Mouse (Mus musculus): ENCODE data around the gene Zbed3. TPM values are rescaled to one million over a fixed set of nuclear protein-coding genes. Genes with fewer than 3 reads are reported as not detected.

The Zbed3 gene
- 50.3 and 53.2 TPM in 2 replicates for polyA plus RNA-seq (2015; fragmentation: Nextera tagmentation; extraction: Ambion mirVana)

GRCm38 (mm10) chr13:95323400-95323799 is at the start of gene Zbed3:
Gene Zbed3, plus strand, starts transcription at chr13:95323612.
- no peaks in the 10 kb centered on the region for H3K36me3 ChIP-seq (ENCODE audit: control insufficient read depth, insufficient read depth)
- peak within 1 kb of the TSS; percentile 99 for H3K9ac ChIP-seq (ENCODE audit: low read length)
- peak within 1 kb of the TSS; percentile 93 for H3K4me3 ChIP-seq (ENCODE audit: low read length)
- peak within 1 kb of the TSS; percentile 85 for H3K4me2 ChIP-seq (ENCODE audit: low read depth, low read length)
- H3K9me3 ChIP-seq (replicated peaks; ENCODE audit: control insufficient read depth, low read length): no peaks in the 10 kb centered on the region
- peaks cover 16% of the 10 kb centered on the region for H3K4me1 ChIP-seq (ENCODE audit: control insufficient read depth, insufficient read depth, low read length)
- H3K27ac ChIP-seq (ENCODE audit: low read length): peak within 1 kb of the TSS; percentile 98
- 85% methylated on average over 6 of the region's 6 CpGs for WGBS
- no peaks in the 10 kb centered on the region for H3K27me3 ChIP-seq (ENCODE audit: control insufficient read depth, insufficient read depth, low read length)
- no peak for ATAC-seq (replicated peaks; ENCODE audit: extremely low read depth, insufficient read depth, low FRiP score)

- Histone ChIP-seq H3K4me3 (ENCODE audit: low read length) (no peak overlapping the region), H3K9me3 (replicated peaks; ENCODE audit: control insufficient read depth, low read length) (no peaks in the 10 kb centered on the region), H3K4me1 (ENCODE audit: control insufficient read depth, insufficient read depth, low read length) (no peaks in the 10 kb centered on the region), H3K27me3 (ENCODE audit: control insufficient read depth, insufficient read depth, low read length) (no peaks in the 10 kb centered on the region), H3K4me2 (ENCODE audit: low read depth, low read length) (no peak overlapping the region), H3K27ac (ENCODE audit: low read length) (no peak overlapping the region), H3K9ac (ENCODE audit: low read length) (no peak overlapping the region), H3K36me3 (ENCODE audit: control insufficient read depth, insufficient read depth) (no peaks in the 10 kb centered on the region)
- WGBS: 70% methylated on average over 4 of the region's 4 CpGs
- no peak for ATAC-seq (replicated peaks; ENCODE audit: extremely low read depth, insufficient read depth, low FRiP score)
Measured at GRCm38 (mm10) chr13:95278426-95279025, 44.9 kb upstream of the Zbed3 start.

- 49% methylated on average over 6 of the region's 7 CpGs for WGBS
- Histone ChIP-seq H3K27me3 (ENCODE audit: control insufficient read depth, insufficient read depth, low read length) (no peaks in the 10 kb centered on the region), H3K4me1 (ENCODE audit: control insufficient read depth, insufficient read depth, low read length) (no peaks in the 10 kb centered on the region), H3K4me2 (ENCODE audit: low read depth, low read length) (no peak overlapping the region), H3K9ac (ENCODE audit: low read length) (no peak overlapping the region), H3K27ac (ENCODE audit: low read length) (no peak overlapping the region), H3K9me3 (replicated peaks; ENCODE audit: control insufficient read depth, low read length) (no peaks in the 10 kb centered on the region), H3K4me3 (ENCODE audit: low read length) (no peak overlapping the region), H3K36me3 (ENCODE audit: control insufficient read depth, insufficient read depth) (no peaks in the 10 kb centered on the region)
- no peak for ATAC-seq (replicated peaks; ENCODE audit: extremely low read depth, insufficient read depth, low FRiP score)
Measured at GRCm38 (mm10) chr13:95281740-95282673, 41.4 kb upstream of the Zbed3 start.

GRCm38 (mm10) chr13:95286989-95287388 is 36.4 kb upstream of the Zbed3 start:
- Histone ChIP-seq H3K27ac (ENCODE audit: low read length) (no peak overlapping the region), H3K27me3 (ENCODE audit: control insufficient read depth, insufficient read depth, low read length) (no peaks in the 10 kb centered on the region), H3K4me3 (ENCODE audit: low read length) (no peak overlapping the region), H3K9me3 (replicated peaks; ENCODE audit: control insufficient read depth, low read length) (no peaks in the 10 kb centered on the region), H3K4me1 (ENCODE audit: control insufficient read depth, insufficient read depth, low read length) (no peaks in the 10 kb centered on the region), H3K9ac (ENCODE audit: low read length) (no peak overlapping the region), H3K4me2 (ENCODE audit: low read depth, low read length) (no peak overlapping the region), H3K36me3 (ENCODE audit: control insufficient read depth, insufficient read depth) (no peaks in the 10 kb centered on the region)
- ATAC-seq (replicated peaks; ENCODE audit: extremely low read depth, insufficient read depth, low FRiP score): no peak
- WGBS: 3% methylated on average over 7 of the region's 7 CpGs

GRCm38 (mm10) chr13:95288027-95288426 is 35.4 kb upstream of the Zbed3 start:
- 67% methylated on average over 7 of the region's 7 CpGs for WGBS
- H3K9me3 ChIP-seq (replicated peaks; ENCODE audit: control insufficient read depth, low read length): no peaks in the 10 kb centered on the region
- no peaks in the 10 kb centered on the region for H3K36me3 ChIP-seq (ENCODE audit: control insufficient read depth, insufficient read depth)
- H3K9ac ChIP-seq (ENCODE audit: low read length): no peak overlapping the region
- ATAC-seq (replicated peaks; ENCODE audit: extremely low read depth, insufficient read depth, low FRiP score): no peak
- no peak overlapping the region for H3K4me3 ChIP-seq (ENCODE audit: low read length)
- H3K4me2 ChIP-seq (ENCODE audit: low read depth, low read length): no peak overlapping the region
- H3K27ac ChIP-seq (ENCODE audit: low read length): no peak overlapping the region
- H3K27me3 ChIP-seq (ENCODE audit: control insufficient read depth, insufficient read depth, low read length): no peaks in the 10 kb centered on the region
- H3K4me1 ChIP-seq (ENCODE audit: control insufficient read depth, insufficient read depth, low read length): no peaks in the 10 kb centered on the region

- H3K4me2 ChIP-seq (ENCODE audit: low read depth, low read length): no peak overlapping the region
- no peak overlapping the region for H3K9ac ChIP-seq (ENCODE audit: low read length)
- no peaks in the 10 kb centered on the region for H3K4me1 ChIP-seq (ENCODE audit: control insufficient read depth, insufficient read depth, low read length)
- H3K4me3 ChIP-seq (ENCODE audit: low read length): no peak overlapping the region
- H3K36me3 ChIP-seq (ENCODE audit: control insufficient read depth, insufficient read depth): no peaks in the 10 kb centered on the region
- WGBS: 85% methylated on average over 4 of the region's 4 CpGs
- no peak for ATAC-seq (replicated peaks; ENCODE audit: extremely low read depth, insufficient read depth, low FRiP score)
- no peaks in the 10 kb centered on the region for H3K27me3 ChIP-seq (ENCODE audit: control insufficient read depth, insufficient read depth, low read length)
- H3K27ac ChIP-seq (ENCODE audit: low read length): no peak overlapping the region
- no peaks in the 10 kb centered on the region for H3K9me3 ChIP-seq (replicated peaks; ENCODE audit: control insufficient read depth, low read length)
Measured at GRCm38 (mm10) chr13:95291983-95292382, 31.4 kb upstream of the Zbed3 start.

- 58% methylated on average over 3 of the region's 3 CpGs for WGBS
- no peak overlapping the region for H3K9ac ChIP-seq (ENCODE audit: low read length)
- H3K4me2 ChIP-seq (ENCODE audit: low read depth, low read length): no peak overlapping the region
- H3K36me3 ChIP-seq (ENCODE audit: control insufficient read depth, insufficient read depth): no peaks in the 10 kb centered on the region
- H3K4me3 ChIP-seq (ENCODE audit: low read length): no peak overlapping the region
- no peaks in the 10 kb centered on the region for H3K9me3 ChIP-seq (replicated peaks; ENCODE audit: control insufficient read depth, low read length)
- no peaks in the 10 kb centered on the region for H3K4me1 ChIP-seq (ENCODE audit: control insufficient read depth, insufficient read depth, low read length)
- no peaks in the 10 kb centered on the region for H3K27me3 ChIP-seq (ENCODE audit: control insufficient read depth, insufficient read depth, low read length)
- no peak overlapping the region for H3K27ac ChIP-seq (ENCODE audit: low read length)
- no peak for ATAC-seq (replicated peaks; ENCODE audit: extremely low read depth, insufficient read depth, low FRiP score)
Measured at GRCm38 (mm10) chr13:95299956-95300355, 23.5 kb upstream of the Zbed3 start.

GRCm38 (mm10) chr13:95306596-95306995 is 16.8 kb upstream of the Zbed3 start:
- Histone ChIP-seq H3K9ac (ENCODE audit: low read length) (no peak overlapping the region), H3K4me2 (ENCODE audit: low read depth, low read length) (no peak overlapping the region), H3K4me1 (ENCODE audit: control insufficient read depth, insufficient read depth, low read length) (no peaks in the 10 kb centered on the region), H3K27ac (ENCODE audit: low read length) (no peak overlapping the region), H3K27me3 (ENCODE audit: control insufficient read depth, insufficient read depth, low read length) (no peaks in the 10 kb centered on the region), H3K9me3 (replicated peaks; ENCODE audit: control insufficient read depth, low read length) (no peaks in the 10 kb centered on the region), H3K4me3 (ENCODE audit: low read length) (no peak overlapping the region), H3K36me3 (ENCODE audit: control insufficient read depth, insufficient read depth) (no peaks in the 10 kb centered on the region)
- 55% methylated on average over 4 of the region's 4 CpGs for WGBS
- ATAC-seq (replicated peaks; ENCODE audit: extremely low read depth, insufficient read depth, low FRiP score): no peak

GRCm38 (mm10) chr13:95307100-95307655 is 16.2 kb upstream of the Zbed3 start:
- H3K27me3 ChIP-seq (ENCODE audit: control insufficient read depth, insufficient read depth, low read length): no peaks in the 10 kb centered on the region
- no peaks in the 10 kb centered on the region for H3K9me3 ChIP-seq (replicated peaks; ENCODE audit: control insufficient read depth, low read length)
- H3K4me2 ChIP-seq (ENCODE audit: low read depth, low read length): peak overlapping the region; percentile 11; the same call in 1 of the 2 replicates
- no peaks in the 10 kb centered on the region for H3K4me1 ChIP-seq (ENCODE audit: control insufficient read depth, insufficient read depth, low read length)
- no peak overlapping the region for H3K27ac ChIP-seq (ENCODE audit: low read length)
- WGBS: 45% methylated on average over 8 of the region's 8 CpGs
- no peak overlapping the region for H3K9ac ChIP-seq (ENCODE audit: low read length)
- no peaks in the 10 kb centered on the region for H3K36me3 ChIP-seq (ENCODE audit: control insufficient read depth, insufficient read depth)
- ATAC-seq (replicated peaks; ENCODE audit: extremely low read depth, insufficient read depth, low FRiP score): no peak
- no peak overlapping the region for H3K4me3 ChIP-seq (ENCODE audit: low read length)

Measured in heart, embryonic 16.5 days (tissue).